Mouse (Mus musculus) spleen, adult 18-20 months (tissue): Measurements from ENCODE around the gene Cd3e.

Experiments
- DNase-seq, 2 experiments: peaks; one replicate each; pipeline ENCODE4 v3.0.0; 2022; ENCODE audit warnings: mixed read lengths in 2 of 2

Cd3e gene

DNA sequence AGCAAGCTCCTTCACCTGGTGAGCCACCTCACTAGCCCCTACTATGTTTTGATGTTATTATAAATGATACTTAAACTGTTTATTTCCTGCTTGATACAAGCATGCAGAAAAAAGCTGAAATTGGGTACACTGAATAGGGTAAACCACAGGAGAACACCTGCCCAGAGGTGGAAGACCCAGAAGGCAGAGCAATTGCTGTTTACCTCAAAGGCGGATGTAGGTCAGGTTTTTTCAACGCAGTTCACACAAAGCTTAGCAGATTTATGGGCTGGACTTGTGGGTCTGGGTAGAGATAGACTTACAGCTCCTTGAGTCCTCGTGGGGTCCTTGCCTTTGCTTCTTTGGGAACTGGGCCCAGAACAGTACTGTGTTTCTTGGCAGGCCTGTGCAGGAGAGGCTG is 6.4 kb upstream of the Cd3e start:
- no peak for DNase-seq

DNA sequence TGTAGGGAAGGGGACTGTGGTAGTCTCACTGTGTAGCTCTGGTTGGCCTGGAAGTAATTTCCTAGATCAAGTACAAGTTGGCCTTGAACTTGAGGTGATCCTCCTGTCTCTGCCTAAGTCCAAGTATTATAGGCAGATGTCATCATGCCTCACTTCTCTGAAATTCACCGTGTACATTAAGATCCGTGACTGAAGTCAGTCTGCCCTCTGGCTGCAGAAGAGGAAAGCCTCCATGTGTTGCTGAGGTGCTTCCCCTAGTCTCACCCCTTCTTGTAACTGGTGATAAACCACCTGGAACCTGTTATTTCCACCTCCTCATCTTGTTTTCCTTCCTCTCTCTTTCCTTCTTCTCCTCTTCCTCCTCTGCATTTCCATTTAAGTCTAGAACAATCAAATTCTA is 5.5 kb upstream of the Cd3e start:
- no peak for DNase-seq

- no peak for DNase-seq
These were observed 1.9 kb upstream of the Cd3e start for GRCm38 (mm10) chr9:45011291-45011690.

DNA sequence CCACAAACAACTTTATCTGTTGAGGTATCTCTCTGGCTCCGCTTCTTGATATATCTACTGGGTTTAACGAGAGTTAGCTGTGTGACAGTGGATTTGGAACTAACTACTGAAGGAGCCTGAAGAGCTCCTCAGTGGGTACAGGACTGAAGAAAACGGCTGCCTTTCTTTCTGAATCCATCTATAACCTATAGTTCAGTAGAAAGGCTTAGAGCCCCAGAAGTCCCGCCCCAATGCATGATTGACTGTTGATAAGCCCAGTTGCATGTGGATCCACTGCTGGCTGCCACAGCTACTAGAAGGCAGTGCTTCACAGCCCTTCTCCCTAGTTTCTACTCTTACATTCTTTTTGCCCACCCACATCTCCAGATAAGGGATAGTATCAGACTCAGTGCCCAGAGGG is 1.0 kb upstream of the Cd3e start:
- DNase-seq, result no peak

- DNase-seq, result no peak
These were observed 1.1 kb downstream of the Cd3e start for GRCm38 (mm10) chr9:45008342-45008741.

- DNase-seq, result no peak
These were observed 2.0 kb downstream of the Cd3e start for GRCm38 (mm10) chr9:45007404-45007803.

- no peak for DNase-seq
These were observed 9.2 kb downstream of the Cd3e start for GRCm38 (mm10) chr9:45000249-45000648.

- DNase-seq, result no peak
These were observed 9.7 kb downstream of the Cd3e start for GRCm38 (mm10) chr9:44999776-45000175.

- DNase-seq, result no peak
These were observed 10.3 kb downstream of the Cd3e start for GRCm38 (mm10) chr9:44999171-44999570.

- no peak for DNase-seq
These were observed 11.3 kb downstream of the Cd3e start for GRCm38 (mm10) chr9:44998138-44998537.

DNA sequence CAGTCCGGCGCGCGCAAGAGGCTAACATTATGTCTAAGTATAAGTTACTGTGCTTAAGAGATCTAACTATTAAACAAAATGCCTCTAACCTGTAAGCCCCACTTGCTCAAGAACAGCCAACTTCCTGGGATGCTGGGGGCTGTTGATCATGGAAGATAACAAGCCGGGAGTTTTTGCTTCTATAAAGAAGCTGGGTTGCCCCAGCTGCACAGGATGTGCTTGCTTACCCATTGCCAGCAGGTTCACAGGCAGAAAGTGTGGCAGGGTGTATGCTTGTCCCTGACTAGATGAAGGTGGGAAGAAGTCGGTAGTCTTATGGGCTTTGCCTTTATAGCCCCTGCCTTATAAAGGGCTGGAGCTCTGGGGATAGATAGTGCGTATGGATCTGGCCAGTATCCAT is 12.8 kb downstream of the Cd3e start:
- no peak for DNase-seq

DNA sequence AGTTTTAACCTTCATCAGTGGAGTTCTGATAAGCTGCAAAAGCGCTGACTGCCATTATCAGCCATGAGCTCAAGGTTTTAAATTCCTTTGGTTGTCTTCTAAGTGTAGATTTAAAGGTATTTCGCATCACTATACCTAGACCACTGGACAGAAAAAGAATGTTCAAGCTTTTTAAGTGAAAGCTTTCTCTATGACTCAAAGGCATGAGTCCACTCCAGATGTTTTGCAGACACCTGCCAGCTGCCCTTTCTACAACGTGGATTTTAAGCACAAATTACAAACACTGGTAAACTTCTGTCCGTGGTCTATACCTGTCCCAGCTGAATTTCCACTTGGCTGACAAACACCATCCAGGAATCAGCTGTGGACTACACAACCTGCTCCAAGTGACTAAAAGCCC is 14.5 kb downstream of the Cd3e start:
- DNase-seq, result no peak

DNA sequence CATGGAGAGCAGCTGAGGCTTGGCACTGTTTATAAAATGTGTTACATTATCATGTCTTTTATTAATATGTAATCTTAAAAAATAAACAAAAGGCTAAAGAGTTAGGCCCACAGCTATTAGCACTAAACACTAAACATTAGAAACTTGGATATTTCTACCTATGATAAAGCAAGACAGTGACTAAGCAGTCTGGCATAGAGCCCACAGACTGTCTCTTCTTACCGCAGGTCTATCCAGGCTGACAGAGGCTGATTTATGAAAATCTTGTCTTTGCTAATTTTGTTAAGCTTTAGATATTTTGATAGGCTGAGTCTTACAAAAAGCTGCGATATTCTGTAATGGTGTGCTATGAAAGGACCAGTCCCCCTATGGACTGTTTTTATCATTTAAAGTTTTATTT is 16.2 kb downstream of the Cd3e start:
- DNase-seq, result no peak

GRCm38 (mm10) chr9:44992271-44992670 is 17.2 kb downstream of the Cd3e start:
- no peak for DNase-seq

DNA sequence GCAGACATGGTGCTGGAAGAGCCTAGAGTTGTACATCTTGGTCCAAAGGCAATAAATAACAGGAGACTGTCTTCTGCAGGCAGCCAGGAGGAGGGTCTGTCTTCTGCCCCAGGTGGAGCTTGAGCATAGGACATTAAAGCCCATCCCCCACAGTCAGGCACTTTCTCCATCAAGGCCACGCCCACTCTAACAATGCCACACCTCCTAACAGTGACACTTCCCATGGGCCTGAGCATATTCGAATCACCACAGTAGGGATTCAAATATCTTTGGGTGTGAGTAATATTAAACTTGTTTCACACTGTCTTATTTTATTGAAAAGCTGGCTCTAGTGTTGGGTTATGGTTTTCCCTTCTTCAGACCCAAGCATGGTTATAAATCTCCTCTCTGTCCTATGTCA is 17.6 kb downstream of the Cd3e start:
- DNase-seq, result no peak

GRCm38 (mm10) chr9:44986976-44987375 is 22.5 kb downstream of the Cd3e start:
- no peak for DNase-seq

DNA sequence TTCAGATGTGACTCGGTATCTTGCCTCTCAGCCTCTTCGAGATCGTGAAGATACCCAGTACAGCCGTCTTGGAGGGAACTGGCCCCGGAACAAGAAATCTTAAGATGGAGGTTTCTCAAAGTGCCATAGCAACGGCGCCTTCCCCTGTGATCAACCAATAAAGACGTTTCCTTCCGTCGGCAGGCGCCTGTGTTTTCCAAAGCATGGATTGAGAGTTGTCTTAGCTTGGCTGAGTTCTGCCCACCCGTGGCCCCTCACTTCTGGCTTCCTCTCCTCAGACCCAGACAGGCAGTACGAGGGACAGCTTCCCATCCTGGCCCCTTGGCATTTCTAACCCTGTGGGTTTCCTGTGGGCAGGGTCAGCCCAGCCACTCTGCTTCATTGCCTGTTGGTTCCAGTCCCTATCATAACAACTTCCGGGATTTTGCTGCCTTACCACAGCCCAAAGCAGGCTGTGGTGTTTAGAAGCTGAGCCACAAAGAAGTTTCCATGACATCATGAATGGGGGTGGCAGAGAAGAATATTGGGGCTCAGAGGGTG is 23.1 kb downstream of the Cd3e start:
- peak; percentile 66 to 75 for DNase-seq

DNA sequence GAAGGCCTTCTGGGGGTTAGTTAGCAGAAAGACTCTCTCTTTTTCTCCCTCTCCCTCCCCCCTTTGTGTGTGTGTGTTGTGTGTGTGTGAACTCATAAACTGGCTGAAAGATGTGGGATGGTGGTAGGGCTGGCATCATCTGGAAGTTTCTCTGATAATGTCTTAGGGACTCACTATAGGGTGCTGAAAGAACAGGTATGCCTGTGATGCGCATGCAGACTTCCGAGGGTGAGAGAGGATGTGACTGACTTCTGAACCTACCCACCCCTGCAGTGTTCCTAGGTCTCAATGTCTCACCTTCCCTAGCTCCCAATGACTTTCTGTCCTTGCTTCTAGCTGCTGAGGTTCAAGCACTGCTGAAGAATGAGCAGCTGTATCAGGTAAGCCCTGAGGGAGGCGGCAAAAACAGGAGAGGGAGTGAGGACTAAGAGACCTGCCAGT is 23.7 kb downstream of the Cd3e start:
- DNase-seq, result peak in 1 of 2 experiments; percentile 29

DNA sequence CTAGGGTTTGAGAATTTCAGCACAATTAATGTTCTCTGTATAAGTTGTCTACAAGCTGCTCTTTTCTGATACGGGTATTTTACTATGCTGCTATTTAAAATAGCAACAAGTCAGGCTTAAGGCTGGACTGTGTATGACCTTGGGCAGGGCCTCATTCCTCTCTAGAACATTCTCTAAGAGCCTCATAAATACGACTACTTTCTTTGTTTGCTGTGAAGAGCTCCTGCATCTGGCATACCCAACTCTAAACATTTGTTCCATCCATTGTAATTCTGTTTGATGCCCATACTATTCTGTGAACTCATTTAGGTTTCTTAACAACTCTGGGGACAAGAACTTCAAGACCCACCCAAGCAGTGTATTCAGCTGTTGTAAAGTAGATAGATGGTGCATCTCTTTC is 26.4 kb downstream of the Cd3e start:
- no peak for DNase-seq

GRCm38 (mm10) chr9:44982531-44982930 is 26.9 kb downstream of the Cd3e start:
- DNase-seq, result no peak

- DNase-seq, result no peak
These were observed 27.3 kb downstream of the Cd3e start for GRCm38 (mm10) chr9:44982081-44982480.

- DNase-seq, result no peak
These were observed 27.8 kb downstream of the Cd3e start, which contains the start of gene Cd3d for GRCm38 (mm10) chr9:44981676-44982075. Gene Cd3d, plus strand, starts transcription at chr9:44981786.

- DNase-seq, result no peak
These were observed 28.3 kb downstream of the Cd3e start for GRCm38 (mm10) chr9:44981104-44981503.

DNA sequence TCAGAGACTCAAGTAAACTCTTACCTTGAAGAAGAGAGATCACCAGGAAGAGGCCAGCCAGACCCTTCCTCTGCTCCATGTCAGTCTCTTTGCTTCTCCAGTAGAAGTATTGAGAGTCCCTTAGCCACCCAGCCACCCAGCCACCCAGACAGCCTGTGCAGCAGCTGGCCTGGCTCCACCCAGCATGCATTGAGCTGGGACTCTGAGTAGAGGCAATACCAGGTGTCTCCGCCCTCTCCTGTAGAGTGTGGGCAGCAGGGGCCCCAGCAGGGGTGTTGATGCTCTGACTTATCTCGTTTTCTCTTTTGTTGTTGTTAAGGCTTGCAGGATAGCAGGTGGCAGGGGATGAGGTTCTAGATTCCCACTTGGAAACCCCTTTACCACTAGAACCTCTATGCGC is 29.2 kb downstream of the Cd3e start, which contains the start of gene Cd3g:
Cd3g (minus strand) TSS at position 190 of the 400 bp plus-strand sequence.
- peak in 1 of 2 experiments; percentile 35 for DNase-seq

GRCm38 (mm10) chr9:44979806-44980205 is 29.6 kb downstream of the Cd3e start:
- DNase-seq, result no peak
